Mouse (Mus musculus) neural tube, embryonic 12.5 days (tissue): ENCODE measurements around the gene Hes5. TPM values are rescaled to one million over a fixed set of nuclear protein-coding genes. Genes with fewer than 3 reads are reported as not detected.

Experiments
- ATAC-seq: fragments of 200-750 bp; cut with Nextera tagmentation; 2 replicates; pipeline ENCODE4 v1.8.0; 2017; ENCODE audit warnings: low read depth, mild to moderate bottlenecking, moderate TSS enrichment, moderate library complexity; ENCODE audit not compliant: low FRiP score
- H3K27ac ChIP-seq: fragments of 300-500 bp; sonication (generic); 2 replicates; pipeline ENCODE4 v1.5.1; 2016
- H3K27me3 ChIP-seq: fragments of 300-500 bp; sonication (generic); replicated peaks from 2 replicates; pipeline ENCODE4 v1.6.1; 2016; ENCODE audit warnings: mild to moderate bottlenecking
- H3K36me3 ChIP-seq: fragments of 300-500 bp; sonication (generic); 2 replicates; pipeline ENCODE4 v1.6.1; 2016; ENCODE audit warnings: mild to moderate bottlenecking
- H3K4me1 ChIP-seq: fragments of 300-500 bp; sonication (generic); 2 replicates; pipeline ENCODE4 v1.6.1; 2016
- H3K4me2 ChIP-seq: fragments of 300-500 bp; sonication (generic); replicated peaks from 2 replicates; pipeline ENCODE4 v1.6.1; 2016; ENCODE audit warnings: mild to moderate bottlenecking
- H3K4me3 ChIP-seq: fragments of 300-500 bp; sonication (generic); 2 replicates; pipeline ENCODE4 v1.5.1; 2016
- H3K9ac ChIP-seq: fragments of 300-500 bp; sonication (generic); 2 replicates; pipeline ENCODE4 v1.6.1; 2016; ENCODE audit warnings: mild to moderate bottlenecking
- H3K9me3 ChIP-seq: fragments of 300-500 bp; sonication (generic); 2 replicates; pipeline ENCODE4 v1.6.1; 2016; ENCODE audit warnings: mild to moderate bottlenecking
- WGBS: fragments of 180-500 bp; shearing (Covaris S2); methylation state at CpG from one replicate; pipeline ENCODE4 v1.1.7; 2016; 5-methylcytosine and 5-hydroxymethylcytosine counted together
- polyA plus RNA-seq: library from polyadenylated mRNA; unstranded; fragments of >200 nt; fragmentation: Nextera tagmentation; extraction: Ambion mirVana; gene quantifications from 2 replicates; pipeline ENCODE4 v1.2.1, GENCODE M21; 2016

Gene Hes5
- polyA plus RNA-seq, 1 experiment from 2014 or later: 396 TPM

DNA sequence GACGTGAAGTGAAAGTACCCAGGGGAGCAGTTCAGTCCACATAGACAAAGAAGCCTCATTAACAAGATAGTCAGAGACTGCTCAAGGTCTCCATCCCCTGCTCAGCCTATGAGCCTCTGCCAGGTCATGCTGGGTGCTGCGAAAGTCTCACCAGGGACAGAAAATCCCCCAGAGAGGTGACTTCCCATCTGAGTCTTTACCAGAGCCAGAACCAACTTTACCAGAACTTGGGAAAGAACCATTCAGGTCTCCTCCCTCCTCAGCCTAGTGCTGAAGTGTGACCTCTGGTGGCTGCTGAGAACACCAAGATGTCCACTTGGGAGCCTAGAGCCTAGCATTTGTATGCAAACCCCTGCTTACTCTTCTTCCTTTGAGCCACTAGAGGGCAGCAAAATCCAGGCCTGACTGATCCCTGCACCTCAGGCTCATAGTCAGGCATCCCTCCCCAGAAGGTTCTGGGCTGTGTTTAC lies 16.6 kb upstream of the Hes5 start:
- peak; percentile 46 for ATAC-seq
- no peaks in the 10 kb centered on the region for H3K36me3 ChIP-seq
- H3K9ac ChIP-seq: no peak overlapping the region
- peak overlapping the region; percentile 0; the same call in 1 of the 2 replicates for H3K4me2 ChIP-seq
- H3K9me3 ChIP-seq: no peaks in the 10 kb centered on the region
- no peak overlapping the region for H3K27ac ChIP-seq
- H3K4me3 ChIP-seq: no peak overlapping the region
- WGBS: 15% methylated on average over 2 of the region's 2 CpGs
- no peaks in the 10 kb centered on the region for H3K27me3 ChIP-seq
- peaks cover 28% of the 10 kb centered on the region for H3K4me1 ChIP-seq

DNA sequence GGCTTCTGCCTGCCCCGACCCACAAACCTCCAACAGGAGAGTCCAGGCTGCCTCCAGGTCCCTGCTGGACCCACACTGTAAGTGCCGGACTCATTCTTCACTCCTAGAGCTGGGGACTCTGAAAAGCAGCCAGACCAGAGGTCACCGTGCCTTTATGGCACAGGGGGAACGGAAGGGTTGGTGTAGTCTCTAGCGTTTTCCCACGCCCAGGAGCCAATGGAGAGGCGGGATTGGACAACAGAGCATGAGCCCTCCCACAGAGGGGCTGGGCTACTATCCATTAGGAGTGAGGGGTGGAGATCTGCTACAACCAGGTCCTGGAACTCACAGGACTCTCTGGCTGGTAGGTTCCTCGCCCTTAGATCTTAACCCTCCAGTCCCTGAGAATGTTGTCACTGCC lies 14.4 kb upstream of the Hes5 start:
- peak overlapping the region; percentile 63 for H3K4me2 ChIP-seq
- no peaks in the 10 kb centered on the region for H3K36me3 ChIP-seq
- no peak overlapping the region for H3K27ac ChIP-seq
- H3K4me1 ChIP-seq: peaks cover 41% of the 10 kb centered on the region
- H3K9ac ChIP-seq: peak overlapping the region; percentile 43; the same call in 1 of the 2 replicates
- no peaks in the 10 kb centered on the region for H3K9me3 ChIP-seq
- peak; percentile 62 for ATAC-seq
- peak overlapping the region; percentile 39 for H3K4me3 ChIP-seq
- H3K27me3 ChIP-seq: peaks cover 11% of the 10 kb centered on the region; the same call in 1 of the 2 replicates
- WGBS: 2% methylated on average over 8 of the region's 8 CpGs

DNA sequence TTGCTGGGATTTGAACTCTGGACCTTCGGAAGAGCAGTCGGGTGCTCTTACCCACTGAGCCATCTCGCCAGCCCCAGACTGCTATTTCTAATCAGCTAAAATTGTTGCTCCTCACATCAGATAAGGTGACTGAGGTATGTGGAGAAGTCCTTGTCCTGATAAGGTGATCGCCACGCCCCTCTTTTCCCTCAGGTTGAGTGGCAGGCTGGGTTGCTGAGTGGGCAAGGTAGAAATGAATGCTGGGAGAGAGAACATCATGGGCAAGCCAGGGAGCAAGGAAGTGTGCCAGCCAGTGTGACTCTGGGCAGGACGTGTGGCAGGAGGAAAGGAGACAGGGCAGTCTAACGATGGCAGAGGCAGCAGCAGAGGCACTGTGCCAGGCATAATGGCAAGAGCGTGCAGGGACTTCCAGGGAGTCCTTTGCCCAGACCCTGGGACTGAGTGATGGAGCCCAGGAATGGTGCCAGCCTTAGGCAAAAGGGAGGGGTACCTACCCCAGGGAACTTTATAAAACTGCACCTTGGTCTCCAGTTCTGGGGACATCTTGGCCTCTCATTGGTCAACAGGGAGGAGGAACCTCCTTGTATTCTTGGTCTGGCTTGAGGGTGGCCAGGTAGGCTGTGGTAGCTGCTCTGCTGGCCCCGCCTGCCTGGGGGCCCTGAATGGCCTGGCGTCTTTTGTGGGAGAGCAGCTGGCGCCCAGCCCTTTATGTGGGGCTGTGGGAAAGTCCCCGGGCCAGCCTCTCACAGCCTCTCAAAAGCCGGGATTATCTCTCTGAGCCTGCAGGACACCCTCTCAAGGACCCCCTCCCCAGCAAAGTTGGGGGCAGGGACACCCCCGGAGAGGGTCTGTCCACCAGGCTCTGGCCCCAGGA lies 12.4 kb upstream of the Hes5 start:
- Histone ChIP-seq H3K9me3 (no peaks in the 10 kb centered on the region), H3K27me3 (peaks cover 15% of the 10 kb centered on the region; the same call in 1 of the 2 replicates), H3K4me2 (peak overlapping the region; percentile 42), H3K4me3 (no peak overlapping the region), H3K27ac (peak overlapping the region; percentile 77), H3K9ac (no peak overlapping the region), H3K36me3 (no peaks in the 10 kb centered on the region), H3K4me1 (peaks cover 56% of the 10 kb centered on the region)
- peak; percentile 51 for ATAC-seq
- 42% methylated on average over 14 of the region's 14 CpGs for WGBS

DNA sequence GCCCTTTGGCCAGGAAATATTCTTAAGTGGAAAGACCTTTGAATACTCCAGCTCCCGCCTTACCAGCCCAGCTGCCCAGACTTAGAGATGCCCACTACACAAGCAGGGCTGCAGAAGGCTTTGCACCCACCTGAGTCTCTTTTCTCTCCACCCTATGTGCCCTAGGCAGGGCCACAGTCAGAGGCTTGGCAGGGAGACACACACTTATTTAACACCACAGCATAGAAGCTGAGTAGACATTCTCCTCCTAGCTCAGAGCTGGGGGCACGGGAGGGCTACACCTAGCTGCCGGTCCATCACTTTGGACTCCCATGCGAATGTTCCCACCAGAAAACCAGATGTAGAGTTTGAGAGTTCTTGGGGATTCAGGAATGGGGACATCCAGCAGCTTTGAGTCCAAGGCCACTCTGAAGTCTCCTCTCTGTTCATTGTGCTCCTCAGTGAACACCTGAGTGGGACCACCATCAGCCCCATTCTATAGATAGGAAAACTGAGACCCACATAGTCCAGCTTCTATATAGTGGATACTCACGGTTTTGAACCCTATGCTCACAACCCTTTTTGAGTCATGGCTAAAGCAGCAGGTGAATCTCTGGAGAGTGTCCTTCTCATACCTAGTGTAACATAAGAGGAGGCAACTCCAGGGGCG lies 11.7 kb upstream of the Hes5 start:
- H3K9me3 ChIP-seq: no peaks in the 10 kb centered on the region
- WGBS: 50% methylated on average over 6 of the region's 6 CpGs
- peak overlapping the region; percentile 42 for H3K4me2 ChIP-seq
- H3K9ac ChIP-seq: no peak overlapping the region
- no peaks in the 10 kb centered on the region for H3K36me3 ChIP-seq
- peak overlapping the region; percentile 77 for H3K27ac ChIP-seq
- no peak overlapping the region for H3K4me3 ChIP-seq
- ATAC-seq: no peak
- peaks cover 59% of the 10 kb centered on the region for H3K4me1 ChIP-seq
- peaks cover 15% of the 10 kb centered on the region; the same call in 1 of the 2 replicates for H3K27me3 ChIP-seq

DNA sequence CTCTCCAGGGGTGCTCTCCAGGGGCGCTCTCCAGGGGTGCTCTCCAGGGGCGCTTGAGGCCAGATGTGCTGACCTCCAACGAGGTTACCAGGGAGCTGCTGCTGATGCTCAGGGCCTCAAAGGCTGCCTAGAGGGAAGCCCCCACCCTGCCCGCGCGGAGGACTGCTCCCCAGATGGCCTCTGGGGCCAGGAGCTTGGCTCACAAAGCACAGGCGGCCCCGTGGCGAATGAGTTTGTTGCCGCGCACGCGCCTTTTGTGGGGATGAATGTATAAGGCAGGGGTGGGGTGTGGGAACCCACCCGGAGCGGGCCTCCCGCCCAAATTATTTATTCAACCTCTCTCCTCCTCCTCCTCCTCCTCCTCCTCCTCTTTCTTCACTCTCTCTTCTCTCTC lies 11.1 kb upstream of the Hes5 start:
- H3K4me1 ChIP-seq: peaks cover 59% of the 10 kb centered on the region

DNA sequence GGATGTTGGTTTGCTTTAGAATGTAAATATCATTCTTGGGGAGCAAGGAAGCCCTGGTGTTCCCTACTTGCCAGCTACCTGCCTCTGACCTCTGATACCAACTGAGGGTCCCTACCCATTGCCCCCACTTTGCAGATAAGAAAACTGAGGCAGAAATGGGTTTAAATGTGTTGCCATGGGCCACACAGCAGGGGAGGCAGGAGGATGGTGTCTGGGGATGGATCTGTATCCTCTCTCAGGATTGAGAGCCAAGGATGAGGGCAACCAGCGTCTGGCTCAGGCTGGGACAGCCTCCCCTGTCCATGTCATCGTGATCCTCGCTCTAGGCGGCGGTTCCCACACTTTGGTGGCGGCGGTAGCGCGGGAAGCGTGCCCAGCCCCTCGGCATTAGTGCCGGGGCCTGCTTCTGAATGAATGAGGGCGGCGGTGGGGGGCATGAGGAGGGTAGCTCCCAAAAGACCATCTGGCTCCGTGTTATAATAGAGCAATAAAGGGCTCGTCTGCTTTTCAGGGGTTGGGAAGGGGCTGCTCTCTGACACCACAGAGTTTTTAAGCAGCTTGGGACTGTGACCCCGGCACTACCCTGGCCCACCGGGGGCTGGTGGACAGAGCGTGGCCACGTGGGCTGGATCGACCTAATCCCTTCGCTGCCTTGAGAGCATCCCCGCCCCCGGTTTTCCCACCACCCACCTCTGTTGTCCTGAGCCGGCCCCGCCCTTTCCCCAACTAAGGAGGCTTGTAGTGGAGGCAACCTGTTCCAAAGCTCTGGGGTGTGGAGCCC lies 8.1 kb upstream of the Hes5 start:
- no peaks in the 10 kb centered on the region for H3K9me3 ChIP-seq
- no peak overlapping the region for H3K9ac ChIP-seq
- H3K36me3 ChIP-seq: no peaks in the 10 kb centered on the region
- 1% methylated on average over 26 of the region's 26 CpGs for WGBS
- peaks cover 54% of the 10 kb centered on the region for H3K4me1 ChIP-seq
- no peak overlapping the region for H3K27ac ChIP-seq
- peak overlapping the region; percentile 46 for H3K4me2 ChIP-seq
- H3K27me3 ChIP-seq: peaks cover 28% of the 10 kb centered on the region; the same call in 1 of the 2 replicates
- ATAC-seq: peak; percentile 61
- H3K4me3 ChIP-seq: no peak overlapping the region

More for the DNA sequence above, 11.1 kb upstream of the Hes5 start:
- H3K27me3 ChIP-seq: peaks cover 16% of the 10 kb centered on the region; the same call in 1 of the 2 replicates
- no peak overlapping the region for H3K4me3 ChIP-seq
- H3K4me2 ChIP-seq: peak overlapping the region; percentile 42
- WGBS: 10% methylated on average over 16 of the region's 16 CpGs
- H3K9me3 ChIP-seq: no peaks in the 10 kb centered on the region
- H3K9ac ChIP-seq: 0 out of 2 replicates have a peak overlapping the region, but pooled peaks have one; percentile 26
- ATAC-seq: no peak
- H3K27ac ChIP-seq: no peak overlapping the region
- H3K36me3 ChIP-seq: no peaks in the 10 kb centered on the region

DNA sequence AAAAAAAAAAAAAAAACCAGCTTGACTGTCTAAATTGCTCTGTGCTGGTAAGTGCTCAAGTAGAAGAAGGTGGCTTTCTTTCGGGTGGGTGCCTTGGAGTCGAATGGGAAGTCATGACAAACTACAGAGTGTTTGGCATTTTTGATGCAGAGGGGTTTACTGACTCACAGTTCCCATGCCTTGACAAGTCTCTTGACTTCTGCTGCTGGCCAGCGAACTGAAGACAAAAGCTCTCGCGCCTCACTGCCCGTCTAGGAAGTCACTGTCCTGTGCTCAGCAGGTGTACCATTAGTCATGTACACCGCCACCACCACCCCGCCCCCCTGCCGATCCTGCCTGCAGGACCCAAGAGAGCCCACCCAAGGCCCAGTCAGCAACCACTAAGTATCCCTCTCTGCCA lies 4.1 kb upstream of the Hes5 start:
- Histone ChIP-seq H3K9me3 (no peaks in the 10 kb centered on the region), H3K4me2 (0 out of 2 replicates have a peak overlapping the region, but pooled peaks have one; percentile 85), H3K4me1 (peaks cover 66% of the 10 kb centered on the region), H3K9ac (no peak overlapping the region), H3K27me3 (peaks cover 46% of the 10 kb centered on the region), H3K4me3 (no peak overlapping the region), H3K36me3 (no peaks in the 10 kb centered on the region; the same call in 1 of the 2 replicates), H3K27ac (no peak overlapping the region)
- 27% methylated on average over 9 of the region's 9 CpGs for WGBS
- ATAC-seq: no peak

DNA sequence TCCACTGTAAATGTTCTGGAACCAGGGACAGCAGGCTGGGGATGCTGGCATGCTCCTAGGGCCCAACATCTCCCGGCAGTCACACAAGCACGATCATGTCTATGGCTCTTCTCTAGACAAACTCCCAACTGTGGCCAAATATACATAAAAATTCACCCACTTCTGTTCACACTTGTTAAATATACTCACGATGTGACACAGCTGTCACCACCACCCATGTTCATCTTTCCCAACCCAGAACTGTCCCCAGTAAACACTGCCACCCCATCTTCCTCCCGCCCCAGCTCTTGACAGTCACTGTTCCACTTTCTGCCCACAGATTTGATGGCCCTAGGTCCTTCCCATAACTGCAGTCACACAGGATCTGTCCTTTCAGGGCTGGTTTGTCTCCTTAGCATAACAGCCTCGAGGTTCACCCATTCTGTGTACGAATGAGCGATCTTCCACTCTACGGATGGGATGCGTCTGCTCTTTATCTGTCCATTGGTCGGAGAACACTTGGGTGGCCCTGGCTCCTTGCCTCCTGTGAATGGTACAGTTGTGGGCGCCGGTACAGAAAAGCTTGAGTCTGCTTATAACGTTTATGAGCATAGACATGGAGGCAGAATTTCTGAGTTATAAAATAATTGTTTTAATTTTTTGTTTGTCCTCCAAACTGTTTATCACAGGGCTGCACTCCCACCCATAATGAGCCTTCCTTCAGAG lies 3.3 kb upstream of the Hes5 start:
- H3K9ac ChIP-seq: no peak overlapping the region
- ATAC-seq: no peak
- no peaks in the 10 kb centered on the region; the same call in 1 of the 2 replicates for H3K36me3 ChIP-seq
- H3K9me3 ChIP-seq: no peaks in the 10 kb centered on the region
- peaks cover 66% of the 10 kb centered on the region for H3K4me1 ChIP-seq
- no peak overlapping the region for H3K4me3 ChIP-seq
- H3K27me3 ChIP-seq: peaks cover 45% of the 10 kb centered on the region
- H3K27ac ChIP-seq: no peak overlapping the region
- 31% methylated on average over 13 of the region's 13 CpGs for WGBS
- H3K4me2 ChIP-seq: peak overlapping the region; percentile 85

DNA sequence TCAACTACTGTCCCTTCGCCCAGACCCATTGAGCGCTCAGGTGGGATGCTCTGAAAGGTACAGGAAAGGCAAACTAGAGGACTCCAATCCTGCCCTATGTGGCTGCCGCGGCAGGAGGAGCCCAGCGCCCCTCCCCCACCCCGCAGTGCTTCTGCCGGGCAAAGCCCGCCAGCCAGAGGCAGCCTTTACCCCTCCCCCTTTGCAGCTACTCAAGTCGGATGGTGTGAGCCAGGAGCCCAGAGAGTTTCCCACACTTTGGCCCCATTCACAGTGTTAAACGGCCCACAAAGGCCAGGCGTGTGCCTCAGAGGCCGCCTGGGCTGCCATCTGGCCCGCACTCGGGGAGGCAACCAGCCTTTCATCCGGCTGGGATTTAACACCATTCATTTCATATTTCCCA lies 2.6 kb upstream of the Hes5 start:
- Histone ChIP-seq H3K9me3 (no peaks in the 10 kb centered on the region), H3K9ac (0 out of 2 replicates have a peak overlapping the region, but pooled peaks have one; percentile 30), H3K4me3 (no peak overlapping the region), H3K27me3 (peaks cover 43% of the 10 kb centered on the region), H3K27ac (peak overlapping the region; percentile 20; the same call in 1 of the 2 replicates), H3K36me3 (no peaks in the 10 kb centered on the region; the same call in 1 of the 2 replicates), H3K4me1 (peaks cover 66% of the 10 kb centered on the region), H3K4me2 (peak overlapping the region; percentile 85)
- ATAC-seq: peak; percentile 56
- WGBS: 0% methylated on average over 15 of the region's 15 CpGs

DNA sequence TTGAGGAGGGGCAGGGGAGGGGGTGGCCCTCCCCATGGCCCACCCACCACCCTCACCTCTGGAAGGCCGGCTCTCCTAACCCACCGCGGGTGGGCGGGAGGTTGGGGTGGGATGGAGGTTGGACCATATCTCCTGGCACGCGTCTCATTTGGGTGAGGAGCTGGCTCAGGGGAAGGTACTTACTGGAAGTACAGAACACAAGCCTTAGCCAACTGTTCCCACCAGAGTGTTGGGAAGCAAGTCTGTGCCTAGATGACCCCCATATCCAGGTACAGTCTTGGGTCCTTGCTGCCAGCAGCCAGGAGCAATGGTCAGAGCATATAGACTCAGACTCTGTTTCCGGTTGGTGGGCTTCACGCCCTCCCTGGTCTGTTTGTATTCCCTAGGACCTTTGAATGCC lies 2.1 kb upstream of the Hes5 start:
- Histone ChIP-seq H3K4me1 (peaks cover 67% of the 10 kb centered on the region), H3K27me3 (peaks cover 43% of the 10 kb centered on the region), H3K4me3 (no peak overlapping the region), H3K4me2 (peak overlapping the region; percentile 85), H3K9ac (0 out of 2 replicates have a peak overlapping the region, but pooled peaks have one; percentile 30), H3K36me3 (no peaks in the 10 kb centered on the region; the same call in 1 of the 2 replicates), H3K27ac (peak overlapping the region; percentile 20; the same call in 1 of the 2 replicates), H3K9me3 (no peaks in the 10 kb centered on the region)
- no peak for ATAC-seq
- 6% methylated on average over 8 of the region's 8 CpGs for WGBS
